9 mouse cellular contexts compared by ENCODE assay signal in the genomic region with DNA sequence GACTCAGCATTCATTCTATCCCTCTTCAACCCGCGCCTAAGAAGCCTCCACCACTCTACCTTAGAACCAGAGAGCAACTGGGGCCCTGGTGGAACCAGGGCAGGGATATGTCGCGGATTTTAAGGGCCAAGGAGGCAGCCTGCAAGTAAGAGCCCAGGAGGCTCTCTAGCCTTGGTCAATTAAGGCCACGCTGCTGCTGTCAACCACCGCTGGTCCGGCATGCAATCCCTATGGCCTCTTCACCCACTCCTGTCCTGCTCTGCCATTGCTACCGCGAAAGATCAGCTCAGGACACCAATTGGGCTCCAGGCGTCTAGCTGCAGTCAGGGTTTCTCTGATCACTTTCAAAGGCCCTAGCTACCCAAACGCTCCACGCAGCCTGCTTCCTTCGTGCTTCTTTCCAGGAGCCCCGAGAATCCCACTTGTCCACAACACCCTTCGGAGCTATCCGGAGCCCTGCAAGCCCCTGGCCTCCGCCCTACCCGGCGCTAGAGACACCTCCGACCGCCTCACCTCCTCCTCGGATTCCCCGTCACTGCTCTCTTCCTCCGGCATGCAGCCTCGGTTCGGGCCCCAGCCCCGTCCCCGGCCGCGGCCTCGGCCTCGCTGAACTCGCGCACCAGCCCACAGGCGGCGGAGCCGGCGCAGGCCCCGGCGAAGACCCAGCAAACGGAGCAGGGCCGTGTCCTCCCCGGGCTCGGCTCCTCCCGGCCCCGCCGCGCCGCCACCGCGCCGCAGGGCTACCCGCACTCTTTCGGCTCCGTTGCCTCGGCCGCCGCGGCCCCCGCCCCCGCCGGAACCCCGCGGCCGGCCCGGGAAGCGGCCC. TPM values are rescaled to one million over a fixed set of nuclear protein-coding genes. Genes with fewer than 3 reads are reported as not detected.
DNase-seq lines count a peak whose midpoint lies in the region; ATAC-seq and TF ChIP-seq lines count a peak whose summit lies in the region.
"Had no signal": no experiment of that assay in that cellular context is flagged by ENCODE, and none has a peak within 500 bp of the region (broad histone marks: within the 10 kb centered on the region; RNA-seq: fewer than 3 reads in every experiment).

No protein-coding gene starts in this region.

- H3K4me3 ChIP-seq in cortical plate, adult 2 months (ENCODE audit: insufficient read depth, low read length) = peak overlapping the region; percentile 96
- H3K4me3 ChIP-seq in kidney, embryonic 14.5 days (ENCODE audit: low read length) = peak overlapping the region; percentile 96
- peak overlapping the region; percentile 95 for H3K4me3 ChIP-seq in liver, embryonic 16.5 days (ENCODE audit: low read depth, low read length)

- H3K9me3 ChIP-seq in kidney, embryonic 14.5 days (ENCODE audit: control insufficient read depth, low read length) = no peaks in the 10 kb centered on the region
- H3K9me3 ChIP-seq in liver, embryonic 16.5 days (replicated peaks; ENCODE audit: control insufficient read depth, low read length) = no peaks in the 10 kb centered on the region

- peaks cover 39% of the 10 kb centered on the region for H3K36me3 ChIP-seq in kidney, embryonic 14.5 days (ENCODE audit: control insufficient read depth, insufficient read depth, low read length)
- peaks cover 33% of the 10 kb centered on the region for H3K36me3 ChIP-seq in liver, embryonic 16.5 days (ENCODE audit: control insufficient read depth, insufficient read depth)

- H3K4me1 ChIP-seq in cortical plate, adult 2 months (ENCODE audit: control insufficient read depth, insufficient read depth, low read length) = peaks cover 1% of the 10 kb centered on the region; the same call in 1 of the 2 replicates
- peaks cover 11% of the 10 kb centered on the region for H3K4me1 ChIP-seq in kidney, embryonic 14.5 days (ENCODE audit: control insufficient read depth, insufficient read depth, low read length)
- H3K4me1 ChIP-seq in liver, embryonic 16.5 days (ENCODE audit: control insufficient read depth, low read depth, low read length) = peaks cover 22% of the 10 kb centered on the region

- peak overlapping the region; percentile 95 for H3K9ac ChIP-seq in kidney, embryonic 14.5 days (ENCODE audit: low read depth, low read length)
- peak overlapping the region; percentile 99 for H3K9ac ChIP-seq in liver, embryonic 16.5 days (ENCODE audit: low read depth, low read length)

- ATAC-seq in CD4-positive, CD25-positive, alpha-beta regulatory T cell, adult 4 months = peak; percentile 30
- peak; percentile 38 for ATAC-seq in kidney, embryonic 14.5 days (ENCODE audit: low FRiP score, low TSS enrichment)
- ATAC-seq in liver, embryonic 16.5 days (ENCODE audit: low read depth) = peak; percentile 11

- peak; percentile 35 for DNase-seq in 3T3-L1 (ENCODE audit: low read depth, low spot score)
- peak; percentile 32 to 65 for DNase-seq in gastrocnemius, postnatal 36 days
- peak; percentile 43 for DNase-seq in retina, embryonic 14.5 days (ENCODE audit: low spot score)
- no peak for DNase-seq in cerebellum, postnatal 36 days

- H3K4me2 ChIP-seq in kidney, embryonic 14.5 days (replicated peaks; ENCODE audit: low read depth, low read length) = peak overlapping the region; percentile 74
- H3K4me2 ChIP-seq in liver, embryonic 16.5 days (ENCODE audit: low read depth, low read length) = peak overlapping the region; percentile 93

- H3K27me3 ChIP-seq in kidney, embryonic 14.5 days (ENCODE audit: control insufficient read depth, insufficient read depth, low read length) = no peaks in the 10 kb centered on the region
- H3K27me3 ChIP-seq in liver, embryonic 16.5 days (ENCODE audit: control insufficient read depth, insufficient read depth, low read depth, low read length) = no peaks in the 10 kb centered on the region

- peak overlapping the region; percentile 90 for H3K27ac ChIP-seq in cortical plate, adult 2 months (ENCODE audit: insufficient read depth, low read length)
- peak overlapping the region; percentile 89 for H3K27ac ChIP-seq in kidney, embryonic 14.5 days (ENCODE audit: low read depth, low read length)
- H3K27ac ChIP-seq in liver, embryonic 16.5 days (ENCODE audit: low read length) = peak overlapping the region; percentile 87

- intact Hi-C loops in gastrocnemius, postnatal 36 days (cut with DNase I) = no loop called here

- no peak for TF ChIP-seq POLR2A in cortical plate, adult 2 months (IDR thresholded peaks at IDR 0.05; ENCODE audit: extremely low read depth, insufficient read depth, low read length)

- WGBS in kidney, embryonic 14.5 days = under 1% methylated on average over 66 of the region's 67 CpGs
- WGBS in liver, embryonic 16.5 days (ENCODE audit: insufficient replicate concordance) = under 1% methylated on average over 54 of the region's 67 CpGs

- no peak for TF ChIP-seq CTCF in cortical plate, adult 2 months (IDR thresholded peaks at IDR 0.05; ENCODE audit: extremely low read depth, insufficient read depth, low read length)

RNA-seq across cellular contexts. Expression of a gene that starts 0.5 kb away (rescaled TPM):
- polyA plus RNA-seq in CD4-positive, CD25-positive, alpha-beta regulatory T cell, adult 4 months (2017; shearing (Covaris generic)) = 10 to 100 TPM; 16.4 to 21.6 TPM
- polyA plus RNA-seq in cortical plate, adult 2 months (2012; rRNA removed) = 40.0 and 45.3 TPM in 2 replicates
- 10 to 100 TPM; 13.4 to 16.0 TPM for total RNA-seq in gastrocnemius, postnatal 36 days (2021)
- polyA plus RNA-seq in kidney, embryonic 14.5 days (2014; fragmentation: Nextera tagmentation; extraction: Ambion mirVana) = 12.3 and 13.6 TPM in 2 replicates
- 2.7 and 3.5 TPM in 2 replicates for polyA plus RNA-seq in liver, embryonic 16.5 days (2015; fragmentation: Nextera tagmentation; extraction: Ambion mirVana)

RNA-seq across cellular contexts. Expression of a gene that starts 10.7 kb away (rescaled TPM):
- polyA plus RNA-seq in CD4-positive, CD25-positive, alpha-beta regulatory T cell, adult 4 months (2017; shearing (Covaris generic)) = 10 to 100 TPM in 1 of 2 experiments, 1 to 10 TPM in 1; 8.1 to 18.0 TPM
- polyA plus RNA-seq in cortical plate, adult 2 months (2012; rRNA removed) = 0.08 TPM in 1 of 2 replicates, not detected in the other
- total RNA-seq in gastrocnemius, postnatal 36 days (2021) = not detected
- polyA plus RNA-seq in kidney, embryonic 14.5 days (2014; fragmentation: Nextera tagmentation; extraction: Ambion mirVana) = 0.21 and 0.22 TPM in 2 replicates
- polyA plus RNA-seq in liver, embryonic 16.5 days (2015; fragmentation: Nextera tagmentation; extraction: Ambion mirVana) = 0.21 and 0.34 TPM in 2 replicates
- total RNA-seq: gastrocnemius, postnatal 4 days had no signal

RNA-seq across cellular contexts. Expression of a gene that starts 22.8 kb away (rescaled TPM):
- 100 to 1,000 TPM; 210 to 244 TPM for polyA plus RNA-seq in CD4-positive, CD25-positive, alpha-beta regulatory T cell, adult 4 months (2017; shearing (Covaris generic))
- 3.4 and 4.4 TPM in 2 replicates for polyA plus RNA-seq in cortical plate, adult 2 months (2012; rRNA removed)
- total RNA-seq in gastrocnemius, postnatal 36 days (2021) = under 1 TPM in 1 of 2 experiments, not detected in 1; 0.38 TPM
- 2.9 and 3.7 TPM in 2 replicates for polyA plus RNA-seq in kidney, embryonic 14.5 days (2014; fragmentation: Nextera tagmentation; extraction: Ambion mirVana)
- polyA plus RNA-seq in liver, embryonic 16.5 days (2015; fragmentation: Nextera tagmentation; extraction: Ambion mirVana) = 2.1 and 2.2 TPM in 2 replicates

RNA-seq across cellular contexts. Expression of a gene that starts 24.6 kb away (rescaled TPM):
- under 1 TPM; 0.38 to 0.60 TPM for polyA plus RNA-seq in CD4-positive, CD25-positive, alpha-beta regulatory T cell, adult 4 months (2017; shearing (Covaris generic))
- polyA plus RNA-seq in cortical plate, adult 2 months (2012; rRNA removed) = 2.0 and 2.1 TPM in 2 replicates
- not detected for total RNA-seq in gastrocnemius, postnatal 36 days (2021)
- 2.2 and 2.3 TPM in 2 replicates for polyA plus RNA-seq in kidney, embryonic 14.5 days (2014; fragmentation: Nextera tagmentation; extraction: Ambion mirVana)
- 0.08 and 0.09 TPM in 2 replicates for polyA plus RNA-seq in liver, embryonic 16.5 days (2015; fragmentation: Nextera tagmentation; extraction: Ambion mirVana)

RNA-seq across cellular contexts. Expression of a gene that starts 24.6 kb away (rescaled TPM):
- 100 to 1,000 TPM; 314 to 323 TPM for polyA plus RNA-seq in CD4-positive, CD25-positive, alpha-beta regulatory T cell, adult 4 months (2017; shearing (Covaris generic))
- 127 and 133 TPM in 2 replicates for polyA plus RNA-seq in cortical plate, adult 2 months (2012; rRNA removed)
- 10 to 100 TPM; 95.1 to 99.1 TPM for total RNA-seq in gastrocnemius, postnatal 36 days (2021)
- polyA plus RNA-seq in kidney, embryonic 14.5 days (2014; fragmentation: Nextera tagmentation; extraction: Ambion mirVana) = 121 and 182 TPM in 2 replicates
- 65.0 and 70.1 TPM in 2 replicates for polyA plus RNA-seq in liver, embryonic 16.5 days (2015; fragmentation: Nextera tagmentation; extraction: Ambion mirVana)

Comparison
In these comparisons a context has a peak if more than half of its experiments do, and no peak if none do; other contexts are left out.
1. DNase-seq: peak in 3T3-L1 (single experiment), gastrocnemius, postnatal 36 days (2 of 2) and retina, embryonic 14.5 days (single experiment); none in cerebellum, postnatal 36 days (0 of 2).
2. RNA of a gene that starts 22.8 kb away (polyA plus RNA-seq): 210 to 244 TPM in CD4-positive, CD25-positive, alpha-beta regulatory T cell, adult 4 months; 2.9 to 3.7 TPM in kidney, embryonic 14.5 days, 3.4 to 4.4 TPM in cortical plate, adult 2 months and 2.1 to 2.2 TPM in liver, embryonic 16.5 days; every median in the first group is over 10 times any median in the second.
3. Peak in every context shown above with its lines, with median percentiles within 50 percentile points of each other: ATAC-seq, H3K27ac ChIP-seq and H3K4me3 ChIP-seq.